Mouse (Mus musculus): ENCODE results near the gene Prg4. TPM values are rescaled to one million over a fixed set of nuclear protein-coding genes. Genes with fewer than 3 reads are reported as not detected.

The Prg4 gene
- polyA plus RNA-seq, 1 experiment from 2014 or later, result 0.40 TPM

DNA sequence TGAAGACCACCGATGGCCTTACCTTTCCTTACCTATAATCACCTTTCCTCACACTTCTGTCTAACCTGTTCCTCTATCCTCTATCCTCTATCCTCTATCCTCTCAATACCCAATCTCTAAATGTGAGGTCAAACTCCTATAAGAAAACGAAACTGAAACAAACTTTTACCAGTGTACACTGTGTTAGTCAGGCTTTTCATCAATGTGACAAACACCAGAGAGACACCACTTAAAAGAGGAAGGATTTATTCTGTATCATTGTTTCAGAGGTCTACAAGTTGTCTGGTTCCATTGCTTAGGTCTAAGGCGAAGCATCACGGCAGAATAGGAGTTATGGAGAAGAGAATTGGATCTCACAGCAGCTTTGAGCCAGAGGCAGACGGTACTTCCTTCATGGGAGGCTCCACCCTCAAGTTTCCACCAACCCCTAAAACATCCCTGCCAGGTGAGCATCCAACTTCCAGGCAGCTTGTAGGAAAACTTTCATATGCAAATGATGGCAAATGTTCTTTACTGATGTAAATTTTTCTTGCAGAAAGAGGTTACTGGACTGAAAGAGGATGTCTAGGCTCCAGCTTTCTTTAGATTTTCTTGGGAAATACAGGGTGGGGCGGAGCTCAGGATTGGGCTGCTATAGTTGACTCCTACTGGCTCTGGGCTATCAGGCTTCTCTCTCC lies 30.8 kb upstream of the Prg4 start:
- Histone ChIP-seq H3K9ac (ENCODE audit: low read length) (no peak overlapping the region), H3K36me3 (ENCODE audit: control insufficient read depth, insufficient read depth, low read length) (no peaks in the 10 kb centered on the region), H3K4me3 (ENCODE audit: low read depth, low read length) (no peak overlapping the region), H3K27me3 (ENCODE audit: control insufficient read depth, insufficient read depth, low read length) (no peaks in the 10 kb centered on the region), H3K9me3 (ENCODE audit: control insufficient read depth, low read length) (0 out of 2 replicates have a peak, but pooled peaks cover 4% of the 10 kb centered on the region), H3K27ac (replicated peaks) (no peak overlapping the region), H3K4me2 (replicated peaks; ENCODE audit: low read depth) (no peak overlapping the region), H3K4me1 (replicated peaks; ENCODE audit: control insufficient read depth, insufficient read depth) (no peaks in the 10 kb centered on the region)
- TF ChIP-seq CTCF (IDR thresholded peaks at IDR 0.05; ENCODE audit: low read depth) (no peak), EP300 (optimal IDR thresholded peaks at IDR 0.05) (no peak)
- WGBS, result 71% methylated on average over 6 of the region's 6 CpGs
- ATAC-seq (ENCODE audit: low FRiP score, low TSS enrichment) (no peak), DNase-seq (ENCODE audit: low spot score) (no peak)

- Histone ChIP-seq H3K9me3 (ENCODE audit: control insufficient read depth, low read length) (no peaks in the 10 kb centered on the region), H3K27ac (replicated peaks) (no peak overlapping the region), H3K4me3 (ENCODE audit: low read depth, low read length) (no peak overlapping the region), H3K36me3 (ENCODE audit: control insufficient read depth, insufficient read depth, low read length) (no peaks in the 10 kb centered on the region), H3K27me3 (ENCODE audit: control insufficient read depth, insufficient read depth, low read length) (no peaks in the 10 kb centered on the region), H3K4me2 (replicated peaks; ENCODE audit: low read depth) (no peak overlapping the region), H3K9ac (ENCODE audit: low read length) (no peak overlapping the region), H3K4me1 (replicated peaks; ENCODE audit: control insufficient read depth, insufficient read depth) (no peaks in the 10 kb centered on the region)
- DNase-seq (ENCODE audit: low spot score) (no peak), ATAC-seq (ENCODE audit: low FRiP score, low TSS enrichment) (no peak)
- TF ChIP-seq CTCF (IDR thresholded peaks at IDR 0.05; ENCODE audit: low read depth), result no peak
- no peak for TF ChIP-seq EP300 (optimal IDR thresholded peaks at IDR 0.05)
- WGBS, result 87% methylated on average over 2 of the region's 2 CpGs
Observed at GRCm38 (mm10) chr1:150489148-150489547, 23.2 kb upstream of the Prg4 start.

DNA sequence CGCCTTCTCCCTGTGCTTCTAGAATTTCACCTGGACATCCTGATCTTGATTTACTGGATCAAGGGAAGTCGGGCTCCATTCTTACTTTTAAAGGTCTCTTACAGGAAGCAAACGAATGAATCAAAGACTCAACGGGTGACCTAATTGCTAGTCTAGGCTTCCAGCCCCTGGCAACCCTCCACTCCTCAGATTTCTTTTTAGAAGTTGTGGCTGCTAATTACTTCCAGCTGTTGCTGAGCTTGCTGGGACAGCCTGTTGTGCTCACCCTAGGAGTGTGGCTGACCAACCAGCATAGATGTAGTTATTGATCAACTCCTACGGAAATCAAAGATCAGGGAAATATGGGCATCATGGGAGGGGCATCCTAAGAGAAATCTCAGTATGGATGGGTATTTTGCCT lies 14.7 kb upstream of the Prg4 start:
- WGBS, result 73% methylated on average over 5 of the region's 5 CpGs

GRCm38 (mm10) chr1:150472525-150472924 lies 6.6 kb upstream of the Prg4 start:
- no peak for ATAC-seq (ENCODE audit: low FRiP score, low TSS enrichment)
- no peak overlapping the region for H3K27ac ChIP-seq (replicated peaks)
- TF ChIP-seq EP300 (optimal IDR thresholded peaks at IDR 0.05), result no peak
- no peak for TF ChIP-seq CTCF (IDR thresholded peaks at IDR 0.05; ENCODE audit: low read depth)

More for the DNA sequence above, 14.7 kb upstream of the Prg4 start:
- ATAC-seq (ENCODE audit: low FRiP score, low TSS enrichment), result no peak
- Histone ChIP-seq H3K9ac (ENCODE audit: low read length) (no peak overlapping the region), H3K4me2 (replicated peaks; ENCODE audit: low read depth) (no peak overlapping the region), H3K4me1 (replicated peaks; ENCODE audit: control insufficient read depth, insufficient read depth) (no peaks in the 10 kb centered on the region), H3K9me3 (ENCODE audit: control insufficient read depth, low read length) (no peaks in the 10 kb centered on the region), H3K4me3 (ENCODE audit: low read depth, low read length) (no peak overlapping the region), H3K27me3 (ENCODE audit: control insufficient read depth, insufficient read depth, low read length) (no peaks in the 10 kb centered on the region), H3K36me3 (ENCODE audit: control insufficient read depth, insufficient read depth, low read length) (no peaks in the 10 kb centered on the region), H3K27ac (replicated peaks) (no peak overlapping the region)
- TF ChIP-seq CTCF (IDR thresholded peaks at IDR 0.05; ENCODE audit: low read depth), result no peak
- TF ChIP-seq EP300 (optimal IDR thresholded peaks at IDR 0.05), result no peak
- no peak for DNase-seq (ENCODE audit: low spot score)

GRCm38 (mm10) chr1:150469992-150470391 lies 4.0 kb upstream of the Prg4 start:
- no peak overlapping the region for H3K9ac ChIP-seq (ENCODE audit: low read length)
- no peak overlapping the region for H3K4me3 ChIP-seq (ENCODE audit: low read depth, low read length)
- H3K27me3 ChIP-seq (ENCODE audit: control insufficient read depth, insufficient read depth, low read length), result no peaks in the 10 kb centered on the region
- no peak overlapping the region for H3K4me2 ChIP-seq (replicated peaks; ENCODE audit: low read depth)
- no peaks in the 10 kb centered on the region for H3K36me3 ChIP-seq (ENCODE audit: control insufficient read depth, insufficient read depth, low read length)
- no peaks in the 10 kb centered on the region for H3K9me3 ChIP-seq (ENCODE audit: control insufficient read depth, low read length)
- ATAC-seq (ENCODE audit: low FRiP score, low TSS enrichment), result no peak
- no peaks in the 10 kb centered on the region for H3K4me1 ChIP-seq (replicated peaks; ENCODE audit: control insufficient read depth, insufficient read depth)
- no peak overlapping the region for H3K27ac ChIP-seq (replicated peaks)
- WGBS, result 82% methylated on average over 3 of the region's 3 CpGs
- no peak for DNase-seq (ENCODE audit: low spot score)
- TF ChIP-seq EP300 (optimal IDR thresholded peaks at IDR 0.05), result no peak
- TF ChIP-seq CTCF (IDR thresholded peaks at IDR 0.05; ENCODE audit: low read depth), result no peak

More at GRCm38 (mm10) chr1:150472525-150472924, 6.6 kb upstream of the Prg4 start:
- DNase-seq (ENCODE audit: low spot score), result no peak
- H3K4me3 ChIP-seq (ENCODE audit: low read depth, low read length), result no peak overlapping the region
- H3K4me2 ChIP-seq (replicated peaks; ENCODE audit: low read depth), result no peak overlapping the region
- no peaks in the 10 kb centered on the region for H3K27me3 ChIP-seq (ENCODE audit: control insufficient read depth, insufficient read depth, low read length)
- no peaks in the 10 kb centered on the region for H3K9me3 ChIP-seq (ENCODE audit: control insufficient read depth, low read length)
- H3K4me1 ChIP-seq (replicated peaks; ENCODE audit: control insufficient read depth, insufficient read depth), result no peaks in the 10 kb centered on the region
- WGBS, result 71% methylated on average over 7 of the region's 7 CpGs
- no peaks in the 10 kb centered on the region for H3K36me3 ChIP-seq (ENCODE audit: control insufficient read depth, insufficient read depth, low read length)
- no peak overlapping the region for H3K9ac ChIP-seq (ENCODE audit: low read length)

DNA sequence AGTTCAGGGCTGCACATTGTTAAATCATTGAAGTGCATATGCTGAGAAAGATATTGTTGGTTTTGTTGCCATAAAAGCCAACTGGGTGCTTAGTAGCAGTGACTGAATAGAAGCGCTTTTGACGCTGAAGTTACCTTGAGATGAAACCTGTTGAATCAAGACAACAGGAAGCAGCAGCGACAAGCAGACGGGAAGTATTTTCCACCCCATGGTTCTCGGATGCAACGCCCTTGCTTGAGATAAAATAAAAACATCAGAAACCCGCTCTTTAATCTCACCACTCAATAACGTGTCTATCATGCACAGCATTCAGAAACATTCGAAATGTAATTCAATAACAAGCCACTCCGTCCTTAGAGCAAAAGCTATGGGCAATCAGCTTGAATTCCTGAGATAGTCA lies 601 bp downstream of the Prg4 start:
- Histone ChIP-seq H3K4me1 (replicated peaks; ENCODE audit: control insufficient read depth, insufficient read depth) (no peaks in the 10 kb centered on the region), H3K9ac (ENCODE audit: low read length) (no peak overlapping the region), H3K4me2 (replicated peaks; ENCODE audit: low read depth) (no peak overlapping the region), H3K4me3 (ENCODE audit: low read depth, low read length) (no peak overlapping the region), H3K9me3 (ENCODE audit: control insufficient read depth, low read length) (no peaks in the 10 kb centered on the region), H3K27me3 (ENCODE audit: control insufficient read depth, insufficient read depth, low read length) (no peaks in the 10 kb centered on the region), H3K36me3 (ENCODE audit: control insufficient read depth, insufficient read depth, low read length) (no peaks in the 10 kb centered on the region), H3K27ac (replicated peaks) (no peak overlapping the region)
- 83% methylated on average over 10 of the region's 10 CpGs for WGBS
- ATAC-seq (ENCODE audit: low FRiP score, low TSS enrichment) (no peak), DNase-seq (ENCODE audit: low spot score) (no peak)
- TF ChIP-seq EP300 (optimal IDR thresholded peaks at IDR 0.05) (no peak), CTCF (IDR thresholded peaks at IDR 0.05; ENCODE audit: low read depth) (no peak)

Data from stomach, postnatal 0 days (tissue).